ENCODE assay signal across 10 mouse cellular contexts in genomic region chr8:106336031-106336430, GRCm38 (mm10). TPM values are rescaled to one million over a fixed set of nuclear protein-coding genes. Genes with fewer than 3 reads are reported as not detected.
DNase-seq lines count a peak whose midpoint lies in the region; ATAC-seq and TF ChIP-seq lines count a peak whose summit lies in the region.
"Had no signal": no experiment of that assay in that cellular context is flagged by ENCODE, and none has a peak within 500 bp of the region (broad histone marks: within the 10 kb centered on the region; RNA-seq: fewer than 3 reads in every experiment).

No protein-coding gene starts in this region.

- peaks cover 33% of the 10 kb centered on the region for H3K4me1 ChIP-seq in embryonic facial prominence, embryonic 10.5 days
- H3K4me1 ChIP-seq in hindbrain, embryonic 13.5 days (replicated peaks) = peaks cover 46% of the 10 kb centered on the region
- H3K4me1 ChIP-seq in midbrain, embryonic 16.5 days (ENCODE audit: control insufficient read depth, insufficient read depth, low read length) = peaks cover 28% of the 10 kb centered on the region

- no peak for TF ChIP-seq CTCF in gastrocnemius, adult 2 months (IDR thresholded peaks at IDR 0.05)

- DNase-seq in gastrocnemius, adult 2 months = no peak
- no peak for DNase-seq in gastrocnemius, adult 8-10 months (ENCODE audit: low spot score in 2 of 2)
- no peak for DNase-seq in embryonic facial prominence, embryonic 10.5 days (ENCODE audit: low spot score)
- DNase-seq in urinary bladder, postnatal 14 days (ENCODE audit: low spot score) = no peak
- DNase-seq in spleen, postnatal 14 days (ENCODE audit: low spot score in 2 of 2) = no peak
- DNase-seq: gastrocnemius, postnatal 25 days; kidney, postnatal 14 days had no signal

- peak overlapping the region; percentile 61 for H3K4me2 ChIP-seq in hindbrain, embryonic 13.5 days
- H3K4me2 ChIP-seq in midbrain, embryonic 16.5 days (ENCODE audit: low read length) = peak overlapping the region; percentile 75

- peaks cover 37% of the 10 kb centered on the region for H3K27me3 ChIP-seq in embryonic facial prominence, embryonic 10.5 days (replicated peaks; ENCODE audit: low read depth, poor library complexity, severe bottlenecking)
- peaks cover 3% of the 10 kb centered on the region; the same call in 1 of the 2 replicates for H3K27me3 ChIP-seq in hindbrain, embryonic 13.5 days
- no peaks in the 10 kb centered on the region for H3K27me3 ChIP-seq in midbrain, embryonic 16.5 days (ENCODE audit: control insufficient read depth, insufficient read depth, low read depth, low read length)

- peak overlapping the region; percentile 95 for H3K9ac ChIP-seq in hindbrain, embryonic 13.5 days
- peak overlapping the region; percentile 73 for H3K9ac ChIP-seq in midbrain, embryonic 16.5 days (ENCODE audit: low read depth, low read length)

- ATAC-seq in hindbrain, embryonic 13.5 days (ENCODE audit: low FRiP score) = no peak
- ATAC-seq in midbrain, embryonic 16.5 days = no peak
- ATAC-seq in erythroblast, adult 5-6 weeks (replicated peaks; ENCODE audit: low FRiP score, poor library complexity, severe bottlenecking) = no peak

- WGBS in embryonic facial prominence, embryonic 10.5 days = 75% methylated on average over 4 of the region's 4 CpGs
- 57% methylated on average over 4 of the region's 4 CpGs for WGBS in hindbrain, embryonic 13.5 days
- WGBS in midbrain, embryonic 16.5 days = 48% methylated on average over 4 of the region's 4 CpGs

- H3K36me3 ChIP-seq in embryonic facial prominence, embryonic 10.5 days (replicated peaks) = no peaks in the 10 kb centered on the region
- H3K36me3 ChIP-seq in hindbrain, embryonic 13.5 days = no peaks in the 10 kb centered on the region
- no peaks in the 10 kb centered on the region for H3K36me3 ChIP-seq in midbrain, embryonic 16.5 days (ENCODE audit: control insufficient read depth, insufficient read depth, low read length)

- peak overlapping the region; percentile 82 for H3K4me3 ChIP-seq in gastrocnemius, adult 2 months
- H3K4me3 ChIP-seq in embryonic facial prominence, embryonic 10.5 days = peak overlapping the region; percentile 61
- peak overlapping the region; percentile 68 for H3K4me3 ChIP-seq in hindbrain, embryonic 13.5 days
- H3K4me3 ChIP-seq in midbrain, embryonic 16.5 days (ENCODE audit: low read depth, low read length) = peak overlapping the region; percentile 71

- intact Hi-C loops in gastrocnemius, adult 2 months (cut with DNase I) = loop anchor here (5.0 kb wide), 1 partner anchor 66 kb away; no protein-coding TSS in a partner anchor

- no peaks in the 10 kb centered on the region for H3K9me3 ChIP-seq in embryonic facial prominence, embryonic 10.5 days
- no peaks in the 10 kb centered on the region for H3K9me3 ChIP-seq in hindbrain, embryonic 13.5 days
- H3K9me3 ChIP-seq in midbrain, embryonic 16.5 days (replicated peaks; ENCODE audit: control insufficient read depth, low read length, poor library complexity, severe bottlenecking) = no peaks in the 10 kb centered on the region

- no peak overlapping the region for H3K27ac ChIP-seq in gastrocnemius, adult 2 months
- H3K27ac ChIP-seq in embryonic facial prominence, embryonic 10.5 days (replicated peaks) = no peak overlapping the region
- H3K27ac ChIP-seq in hindbrain, embryonic 13.5 days = peak overlapping the region; percentile 94
- H3K27ac ChIP-seq in midbrain, embryonic 16.5 days (ENCODE audit: low read length) = peak overlapping the region; percentile 93

RNA-seq across cellular contexts. Expression of gene Smpd3, which starts 1.8 kb away (rescaled TPM):
- total RNA-seq in gastrocnemius, adult 2 months (2021) = 1 to 10 TPM in 1 of 2 experiments, under 1 TPM in 1; 0.79 to 1.9 TPM
- total RNA-seq in gastrocnemius, adult 8-10 months (2022) = 1 to 10 TPM in 1 of 4 experiments, under 1 TPM in 3; 0.53 to 1.0 (median 0.74) TPM
- 4.0 and 5.0 TPM in 2 replicates for polyA plus RNA-seq in embryonic facial prominence, embryonic 10.5 days (2016; fragmentation: Nextera tagmentation; extraction: Ambion mirVana)
- polyA plus RNA-seq in hindbrain, embryonic 13.5 days (2015; fragmentation: Nextera tagmentation; extraction: Ambion mirVana) = 47.7 and 49.2 TPM in 2 replicates
- polyA plus RNA-seq in midbrain, embryonic 16.5 days (2015; fragmentation: Nextera tagmentation; extraction: Ambion mirVana) = 69.6 and 76.2 TPM in 2 replicates
- total RNA-seq in erythroblast, adult 5-6 weeks (2015; ENCODE audit: low replicate concordance) = not detected in 2 replicates
- 0.42 TPM in 1 of 2 replicates, not detected in the other for total RNA-seq in erythroblast, adult 5-6 weeks (2017; ENCODE audit: low replicate concordance)

Comparison
In these comparisons a context has a peak if more than half of its experiments do, and no peak if none do; other contexts are left out.
1. H3K27ac ChIP-seq: peak in hindbrain, embryonic 13.5 days (single experiment) and midbrain, embryonic 16.5 days (single experiment); none in gastrocnemius, adult 2 months (single experiment) and embryonic facial prominence, embryonic 10.5 days (single experiment).
2. Peak in every context shown above with its lines, with median percentiles within 50 percentile points of each other: H3K4me3 ChIP-seq.